Mouse (Mus musculus) ES-Bruce4 (cell line): ENCODE measurements at regions not wholly inside any gene's neighbourhood (a gene's known extent, or its start where the extent isn't known, plus 50 kb on each side); places are given as distances from the start of the nearest gene placed in this dataset.

ENCODE experiments used
- H3K27ac ChIP-seq: 2 replicates; pipeline ENCODE4 v1.5.1; 2012; ENCODE audit warnings: low read length, inconsistent platforms; ENCODE audit not compliant: insufficient read depth
- H3K27me3 ChIP-seq: 2 replicates; pipeline ENCODE4 v1.6.1; 2012; ENCODE audit warnings: mild to moderate bottlenecking, low read length, inconsistent platforms; ENCODE audit not compliant: control insufficient read depth, poor library complexity, insufficient read depth, severe bottlenecking
- H3K36me3 ChIP-seq: 2 replicates; pipeline ENCODE4 v1.6.1; 2012; ENCODE audit warnings: inconsistent platforms, mild to moderate bottlenecking, low read length, moderate library complexity; ENCODE audit not compliant: control insufficient read depth, poor library complexity, insufficient read depth, severe bottlenecking
- H3K4me1 ChIP-seq: one replicate; pipeline ENCODE4 v1.8.1; 2011; ENCODE audit warnings: low read length; ENCODE audit not compliant: control insufficient read depth, insufficient read depth
- H3K4me3 ChIP-seq: 2 replicates; pipeline ENCODE4 v1.5.1; 2011; ENCODE audit warnings: low read depth, mild to moderate bottlenecking, low read length
- H3K9ac ChIP-seq: 2 replicates; pipeline ENCODE4 v1.6.1; 2012; ENCODE audit warnings: low read depth, mild to moderate bottlenecking, inconsistent platforms; ENCODE audit not compliant: poor library complexity, severe bottlenecking
- H3K9me3 ChIP-seq: replicated peaks from 2 replicates; pipeline ENCODE4 v1.6.1; 2012; ENCODE audit warnings: mild to moderate bottlenecking, low read length, inconsistent platforms; ENCODE audit not compliant: control insufficient read depth, poor library complexity, insufficient read depth, severe bottlenecking
- CTCF ChIP-seq: IDR thresholded peaks from one replicate; pipeline ENCODE4 v1.8.1; 2011; ENCODE audit warnings: low read depth, low read length
- EP300 ChIP-seq: IDR thresholded peaks from 2 replicates; pipeline ENCODE4 v1.6.1; 2011; ENCODE audit warnings: low read depth, low read length; ENCODE audit not compliant: insufficient read depth
- POLR2A ChIP-seq: IDR thresholded peaks from one replicate; pipeline ENCODE4 v1.8.1; 2011; ENCODE audit warnings: low read length; ENCODE audit not compliant: insufficient read depth

DNA sequence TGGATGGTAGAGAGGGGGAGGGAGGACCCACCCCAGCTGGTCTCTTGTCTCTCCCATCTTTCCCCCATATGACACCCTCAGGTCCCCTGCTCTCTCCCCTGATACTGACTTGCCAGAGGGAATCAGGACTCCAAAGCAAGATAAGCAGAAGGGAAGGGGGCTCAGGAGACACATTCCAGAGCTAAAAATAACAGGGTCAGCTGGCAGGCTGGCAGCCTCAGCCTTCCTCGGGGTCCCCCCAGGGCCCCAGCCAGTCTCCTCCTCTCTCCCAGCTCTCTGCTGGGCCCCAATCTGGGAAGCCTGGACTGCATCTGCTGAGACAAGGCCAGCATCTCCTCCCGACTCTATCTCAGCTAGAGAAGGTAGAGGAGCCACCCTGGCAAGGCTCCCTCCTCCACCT, 66.4 kb downstream of the Irf2bpl start:
- Histone ChIP-seq H3K9me3 (no peaks in the 10 kb centered on the region), H3K27me3 (no peaks in the 10 kb centered on the region), H3K9ac (no peak overlapping the region), H3K27ac (no peak overlapping the region), H3K36me3 (no peaks in the 10 kb centered on the region), H3K4me3 (no peak overlapping the region), H3K4me1 (peaks cover 22% of the 10 kb centered on the region)
- TF ChIP-seq EP300 (no peak), POLR2A (no peak), CTCF (no peak)

DNA sequence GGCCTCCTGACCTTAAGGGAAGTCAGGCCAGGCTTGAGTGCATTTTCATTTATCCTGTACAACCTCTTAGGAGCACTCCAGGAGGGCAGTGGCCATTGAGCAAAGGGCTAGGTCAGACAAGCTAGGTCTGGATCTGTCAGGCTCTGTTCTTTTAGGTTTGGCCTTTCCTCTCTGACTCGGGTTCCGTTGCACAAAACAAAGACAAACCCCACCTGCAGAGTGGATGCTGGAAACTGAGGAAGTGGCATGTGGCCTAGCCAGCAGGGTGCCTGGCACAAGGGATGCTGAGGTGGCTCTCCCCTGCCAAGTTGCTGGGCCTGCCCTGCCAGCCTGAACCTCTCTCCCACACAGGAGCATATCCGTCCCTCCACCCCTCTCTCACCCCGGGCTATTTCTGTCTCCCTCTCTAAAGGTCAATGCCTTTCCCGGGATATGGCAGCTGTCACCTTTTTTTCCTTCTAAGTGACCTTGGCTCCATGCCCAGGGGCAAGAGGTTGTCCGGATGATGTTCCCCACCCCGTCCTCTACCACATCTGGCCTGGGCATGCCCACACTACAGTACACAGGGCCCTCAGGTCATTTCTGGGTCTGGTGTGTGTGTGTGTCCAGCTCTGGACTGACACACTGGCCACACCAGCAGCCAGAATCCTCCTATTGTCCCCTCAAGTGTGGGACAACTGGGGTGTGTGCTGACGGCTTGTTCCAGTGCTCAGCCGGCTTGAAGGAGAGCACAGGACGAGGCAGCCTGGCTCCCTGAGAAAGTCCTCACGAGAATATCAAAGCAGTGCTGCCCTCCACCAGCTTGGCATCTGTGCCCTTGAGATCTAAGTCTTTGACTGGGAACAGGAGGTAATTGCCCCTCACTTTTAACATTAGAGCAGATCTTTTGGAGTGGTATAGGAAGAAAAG, 67.6 kb downstream of the Irf2bpl start:
- no peak overlapping the region for H3K4me3 ChIP-seq

DNA sequence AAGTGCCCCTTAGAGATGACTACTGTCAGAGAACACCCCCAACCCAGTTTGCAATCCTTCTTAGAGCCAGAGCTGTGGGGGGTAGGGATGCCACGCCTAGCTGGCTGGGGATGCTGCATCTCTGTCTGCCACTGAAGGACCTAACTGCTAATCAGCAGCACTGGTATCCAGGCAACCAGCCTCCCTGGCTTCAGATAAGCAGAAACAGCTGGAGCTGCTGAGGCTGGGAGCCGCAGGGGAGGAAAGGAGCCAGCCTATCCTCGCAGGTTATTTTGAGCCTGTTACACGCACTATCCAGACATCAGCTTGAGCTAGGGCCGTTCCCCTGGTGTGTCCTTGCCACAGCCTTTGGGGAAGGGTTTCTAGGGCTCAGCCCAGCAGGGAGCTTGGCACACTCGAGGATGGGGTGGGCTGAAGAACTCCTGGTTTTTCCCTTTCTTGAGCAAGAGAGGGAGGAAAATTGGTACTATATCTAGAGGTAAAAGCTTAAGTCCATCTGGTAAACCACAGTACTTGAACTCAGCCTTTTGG, 68.4 kb downstream of the Irf2bpl start:
- no peak overlapping the region for H3K4me3 ChIP-seq
- H3K27me3 ChIP-seq = no peaks in the 10 kb centered on the region
- H3K9me3 ChIP-seq = no peaks in the 10 kb centered on the region
- no peaks in the 10 kb centered on the region for H3K36me3 ChIP-seq
- H3K4me1 ChIP-seq = peaks cover 19% of the 10 kb centered on the region
- peak overlapping the region; percentile 90 for H3K27ac ChIP-seq
- TF ChIP-seq EP300 = peak; percentile 78; the same call in 1 of the 2 replicates
- no peak for TF ChIP-seq POLR2A
- no peak overlapping the region for H3K9ac ChIP-seq

More for the DNA sequence above, 67.6 kb downstream of the Irf2bpl start:
- Histone ChIP-seq H3K9ac (peak overlapping the region; percentile 25; the same call in 1 of the 2 replicates), H3K27ac (peak overlapping the region; percentile 90), H3K27me3 (no peaks in the 10 kb centered on the region), H3K4me1 (peaks cover 21% of the 10 kb centered on the region), H3K36me3 (no peaks in the 10 kb centered on the region), H3K9me3 (no peaks in the 10 kb centered on the region)
- TF ChIP-seq EP300 (peak; percentile 84), POLR2A (no peak), CTCF (no peak)

DNA sequence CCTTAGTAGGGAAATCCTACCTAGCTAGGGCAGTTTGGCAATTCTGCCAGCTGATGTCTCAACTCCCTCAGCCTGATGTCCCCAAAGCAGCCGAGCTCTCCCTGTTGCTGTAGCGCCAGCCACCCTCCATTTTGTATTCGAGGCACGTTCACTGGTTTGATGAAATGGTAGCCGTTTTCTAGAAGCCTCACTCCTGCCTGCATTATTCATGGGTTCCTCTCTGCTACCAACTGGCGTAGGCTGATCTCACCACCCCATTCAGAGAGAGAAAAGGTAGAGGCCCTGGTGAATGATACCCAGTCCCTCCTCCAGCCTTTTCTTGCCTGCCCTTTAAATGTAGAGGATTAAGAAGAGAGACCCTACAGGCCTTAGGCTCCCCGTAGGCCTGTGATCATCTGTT, 69.9 kb downstream of the Irf2bpl start:
- peak overlapping the region; percentile 29 for H3K27ac ChIP-seq
- no peak overlapping the region for H3K4me3 ChIP-seq
- peaks cover 20% of the 10 kb centered on the region for H3K4me1 ChIP-seq
- H3K9me3 ChIP-seq = no peaks in the 10 kb centered on the region
- H3K9ac ChIP-seq = no peak overlapping the region
- H3K27me3 ChIP-seq = no peaks in the 10 kb centered on the region
- H3K36me3 ChIP-seq = no peaks in the 10 kb centered on the region
- TF ChIP-seq POLR2A = no peak
- TF ChIP-seq CTCF = no peak
- no peak for TF ChIP-seq EP300
